Mouse (Mus musculus) yolk sac, embryonic 10.5 days (tissue): ENCODE measurements around the gene Srrm4.
"Not testable (repeated sequence)": the region's sequence is repeated elsewhere in the genome, so short reads cannot be mapped to it uniquely, and the experiment has no call there.

Source experiments
- DNase-seq: peaks from one replicate; pipeline ENCODE4 v3.0.0-alpha.2; 2017; ENCODE audit warnings: low spot score

Gene Srrm4

DNA sequence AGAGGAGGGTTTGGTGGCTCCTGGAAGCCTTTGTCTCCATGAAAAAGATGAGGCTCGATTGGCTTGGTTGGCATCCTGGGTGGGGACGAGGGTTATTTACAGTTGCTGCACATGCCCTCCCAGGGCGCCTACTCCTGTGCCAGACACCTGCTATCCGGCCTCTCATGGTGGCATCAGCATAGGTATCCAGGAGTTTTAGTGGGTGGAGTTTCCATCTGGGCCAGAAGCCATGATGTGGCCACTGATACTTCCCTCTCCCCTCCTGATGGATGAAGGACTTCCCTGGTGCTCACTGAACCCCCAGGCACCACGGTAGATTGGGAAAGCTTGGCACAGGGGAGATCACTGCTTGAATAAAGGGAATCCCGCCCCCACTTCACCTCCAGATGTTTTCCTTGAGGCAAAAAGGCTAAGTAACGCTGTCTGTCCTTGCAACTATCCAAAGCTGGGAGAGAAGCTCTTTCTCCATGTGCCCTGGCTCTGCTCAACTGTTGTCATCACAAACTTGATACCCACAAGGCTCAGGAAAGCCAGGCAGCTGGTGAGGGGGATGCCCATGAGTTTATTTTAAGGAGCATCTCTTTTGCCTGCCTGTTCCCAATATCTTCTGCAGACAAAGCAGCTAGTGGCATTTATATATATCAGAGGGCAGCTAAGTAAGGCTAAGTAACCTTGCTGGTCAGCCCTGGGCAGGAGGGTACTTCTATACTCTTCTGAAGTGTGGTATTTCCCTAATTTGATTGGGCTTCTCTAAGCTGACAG is 148.7 kb downstream of the Srrm4 start:
- no peak for DNase-seq

DNA sequence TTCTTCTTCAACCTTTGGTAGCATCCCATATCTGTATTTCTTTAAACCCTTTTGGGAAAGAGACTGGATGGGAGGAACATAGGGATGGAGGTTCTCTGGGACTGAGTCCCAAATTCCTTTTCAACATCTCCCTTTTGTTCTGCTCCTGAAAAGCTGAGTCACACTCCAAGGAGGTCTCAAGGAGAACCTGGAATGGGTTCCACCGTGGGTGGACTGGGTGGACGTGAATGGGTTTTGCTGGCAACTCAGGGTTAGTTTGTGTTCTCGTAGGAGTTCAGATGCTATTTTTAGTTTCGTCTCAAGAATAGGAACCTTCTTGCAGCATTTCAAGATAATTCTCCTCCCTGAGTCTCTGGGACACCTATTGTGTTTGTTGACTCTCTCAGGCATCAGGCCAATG is 151.4 kb downstream of the Srrm4 start:
- DNase-seq, result no peak

DNA sequence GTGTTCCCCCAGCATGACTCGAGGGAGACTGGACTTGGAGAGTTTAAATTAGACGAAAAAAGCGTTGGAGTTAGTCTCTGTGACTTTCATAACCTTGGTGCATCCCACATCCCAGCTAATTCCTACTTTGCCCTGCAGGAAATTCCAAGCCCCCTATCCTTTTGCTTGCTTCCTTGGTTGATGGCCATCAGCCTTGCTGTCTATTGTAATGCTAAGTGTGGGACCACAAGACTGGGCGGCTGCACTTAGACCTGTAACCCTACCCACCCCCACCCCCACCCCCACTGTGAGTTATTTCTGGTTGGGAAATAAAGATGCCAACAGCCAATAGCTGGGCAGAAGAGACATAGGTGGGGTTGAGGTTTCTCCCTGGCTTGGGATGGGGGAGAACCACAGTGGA is 153.3 kb downstream of the Srrm4 start:
- no peak for DNase-seq

DNA sequence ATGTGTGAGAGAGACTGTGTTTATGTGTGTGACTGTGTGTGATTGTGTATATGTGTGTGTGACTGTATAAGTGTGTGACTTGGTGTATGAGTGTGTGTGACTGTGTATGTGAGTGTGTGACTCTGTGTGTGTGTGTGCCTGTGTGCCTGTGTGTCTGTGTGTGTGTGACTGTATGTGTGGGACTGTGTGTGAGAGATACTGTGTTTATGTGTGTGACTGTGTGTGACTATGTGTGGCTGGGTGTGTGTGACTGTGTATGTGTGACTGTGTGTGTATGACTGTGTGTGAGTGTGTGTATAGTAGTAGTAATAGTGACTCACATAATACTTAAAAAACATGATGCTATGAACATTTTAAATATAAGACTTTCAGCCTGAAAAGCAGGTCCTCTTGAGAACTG is 155.5 kb downstream of the Srrm4 start:
- no peak for DNase-seq

DNA sequence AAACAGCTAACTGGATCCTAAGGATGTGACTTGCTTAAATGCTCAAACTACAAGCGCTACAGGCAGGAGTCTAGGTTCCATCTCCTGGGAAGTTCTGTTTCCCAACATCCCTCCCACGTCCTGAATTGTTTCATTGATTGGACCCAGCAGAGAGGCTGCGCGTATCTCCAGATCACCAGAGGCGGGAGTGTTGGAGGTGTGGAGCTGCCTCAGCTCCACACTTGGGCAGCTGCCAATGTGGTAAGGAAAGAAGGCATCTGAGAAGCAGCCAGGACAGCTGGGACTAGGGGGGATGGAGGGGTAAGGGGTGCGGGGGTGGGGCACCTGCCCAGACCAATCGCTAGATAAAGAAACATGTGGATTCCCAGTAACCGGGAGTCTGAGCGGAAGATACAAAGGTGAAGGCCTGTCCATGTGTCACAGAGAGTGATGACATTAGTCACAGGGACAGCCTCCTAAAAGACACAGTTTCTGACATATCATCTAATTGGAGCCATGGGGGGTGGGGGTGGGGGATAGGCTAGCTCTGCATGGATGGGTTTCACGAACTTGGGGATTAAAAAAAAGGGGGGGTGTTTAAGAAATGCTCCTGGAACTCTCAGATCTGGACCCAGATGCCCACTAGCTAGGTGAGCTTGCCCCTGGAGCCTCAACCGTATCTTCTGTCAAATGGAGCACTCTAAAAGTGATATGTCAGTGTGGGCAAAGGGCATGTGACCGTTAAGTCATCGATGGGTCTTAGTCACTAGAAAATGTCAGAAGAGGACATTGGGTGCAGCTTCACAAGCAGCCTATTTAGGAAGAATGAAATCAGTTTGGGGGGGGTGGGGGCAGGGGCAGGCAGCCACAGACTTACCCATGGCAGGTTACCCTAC is 156.4 kb downstream of the Srrm4 start:
- DNase-seq, result no peak

DNA sequence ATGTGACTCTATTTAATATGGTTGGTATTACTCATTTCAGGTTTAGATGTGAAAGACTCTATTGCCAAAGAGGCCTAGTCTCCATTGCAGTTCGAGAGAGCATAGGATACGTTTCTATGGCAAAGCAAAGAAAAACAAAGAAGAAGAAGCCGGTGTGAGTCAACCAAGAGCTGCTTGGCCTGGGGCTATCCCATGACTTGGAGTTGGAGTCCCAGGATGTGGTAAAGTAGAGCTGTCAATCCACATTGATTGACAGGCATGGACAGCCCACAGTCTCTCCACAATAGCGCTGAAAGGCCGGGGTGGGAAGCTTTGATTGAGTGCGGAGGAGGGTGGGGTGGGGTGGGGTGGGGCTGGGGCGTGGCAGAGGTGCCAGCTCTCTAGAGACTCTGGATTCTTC is 158.7 kb downstream of the Srrm4 start:
- DNase-seq, result no peak

DNA sequence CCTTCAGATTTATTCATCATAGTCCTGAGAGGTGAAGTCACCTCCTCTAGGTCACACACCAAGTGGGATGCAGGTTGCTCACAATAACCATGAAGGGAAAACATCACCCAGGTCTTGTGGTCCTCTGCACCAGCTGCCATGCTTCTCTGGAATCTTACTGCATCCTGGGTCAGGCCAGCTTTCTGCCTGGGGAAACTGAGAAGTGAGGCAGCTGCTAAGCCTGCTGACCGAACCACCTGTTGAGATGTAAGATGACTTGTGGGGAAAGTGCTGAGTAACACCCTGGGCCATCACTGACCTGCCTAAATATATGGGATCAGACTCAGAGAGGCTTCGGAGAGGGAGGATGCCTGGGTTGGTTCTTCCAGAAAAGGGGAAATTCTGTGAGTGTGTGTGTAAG is 164.9 kb downstream of the Srrm4 start:
- no peak for DNase-seq

DNA sequence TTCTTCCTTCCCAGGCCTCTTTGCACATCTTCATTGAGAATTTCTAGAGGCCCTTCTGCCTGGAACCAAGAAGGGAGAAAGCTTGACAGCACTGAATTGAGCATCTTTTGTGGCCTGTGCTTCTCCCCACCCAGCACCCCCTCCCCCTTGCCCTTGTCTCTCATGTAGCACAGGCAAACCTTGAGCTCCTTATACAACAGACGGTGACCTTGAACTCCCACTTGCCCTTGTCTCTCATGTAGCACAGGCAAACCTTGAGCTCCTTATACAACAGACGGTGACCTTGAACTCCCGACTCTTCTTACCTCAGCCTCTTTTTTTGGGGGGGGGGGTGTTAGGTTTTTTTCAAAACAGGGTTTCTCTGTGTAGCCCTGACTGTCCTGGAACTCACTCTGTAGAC is 165.9 kb downstream of the Srrm4 start:
- DNase-seq, result not testable (repeated sequence)

DNA sequence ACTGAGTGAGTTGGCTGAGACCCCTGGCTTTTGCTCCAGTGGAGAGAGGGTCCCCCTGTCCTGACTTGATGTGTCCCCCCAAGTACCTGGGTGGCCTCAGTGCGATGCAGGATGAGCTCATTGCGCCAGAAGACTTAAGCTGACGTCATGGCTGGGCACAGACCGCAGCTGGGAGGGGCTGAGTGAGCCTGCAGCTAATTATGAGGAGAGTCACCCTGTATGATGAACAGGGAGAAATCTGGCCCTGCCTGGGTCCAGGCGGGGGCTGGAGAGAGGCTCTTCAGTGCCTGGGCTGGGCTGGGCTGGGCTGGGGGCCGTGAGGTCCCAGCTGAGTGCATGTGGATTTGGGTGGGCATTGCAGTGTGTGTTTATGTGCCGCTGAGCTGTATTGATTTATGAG is 166.3 kb downstream of the Srrm4 start:
- no peak for DNase-seq

DNA sequence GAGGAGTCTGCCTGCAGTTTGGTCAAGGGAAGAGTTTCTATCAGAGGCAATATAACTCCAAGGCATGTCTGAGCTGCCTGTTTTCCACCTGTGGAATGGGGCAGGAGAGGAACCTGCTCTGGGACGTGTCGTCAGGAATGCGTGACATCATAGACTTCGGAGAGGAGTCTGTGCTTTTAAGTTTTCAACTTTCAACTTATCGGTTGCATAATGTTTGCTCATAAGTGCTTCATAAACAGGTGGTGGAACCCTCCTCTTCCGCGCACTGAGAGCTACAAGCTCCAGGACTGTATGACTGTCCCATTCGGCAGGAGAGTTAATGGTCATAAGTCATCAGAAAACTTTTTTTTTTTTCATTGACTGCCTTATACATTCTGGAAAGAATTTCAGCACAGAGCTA is 167.9 kb downstream of the Srrm4 start:
- DNase-seq, result no peak

DNA sequence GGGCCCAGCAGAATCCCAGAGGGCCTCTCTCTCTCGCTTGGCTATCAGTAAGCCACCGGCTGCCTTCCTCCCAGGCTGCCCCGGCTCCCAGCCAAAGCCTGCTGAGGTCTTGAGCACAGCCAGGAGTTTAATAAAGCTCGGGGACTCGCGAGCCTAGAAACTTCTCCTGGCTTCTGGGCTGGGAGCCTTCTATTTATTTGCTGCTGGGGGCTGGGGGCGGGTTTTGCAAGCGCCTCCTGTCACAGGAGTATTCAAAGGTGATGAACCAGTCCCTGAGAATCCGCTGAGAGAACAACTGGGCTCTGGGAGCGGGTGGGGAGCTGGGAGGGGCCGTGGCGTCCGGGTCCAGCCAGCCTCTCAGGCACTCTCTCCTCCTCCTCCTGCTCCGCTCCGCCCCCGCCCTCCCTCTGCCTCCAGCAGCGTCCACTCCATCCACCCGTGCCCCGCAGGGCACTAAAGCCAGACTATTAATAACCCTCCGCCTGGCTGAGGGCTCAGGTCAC is 168.9 kb downstream of the Srrm4 start, which contains the start of gene Hspb8:
Gene Hspb8, minus strand, starts transcription at position 166 of the 503 bp plus-strand sequence.
- peak; percentile 77 for DNase-seq

DNA sequence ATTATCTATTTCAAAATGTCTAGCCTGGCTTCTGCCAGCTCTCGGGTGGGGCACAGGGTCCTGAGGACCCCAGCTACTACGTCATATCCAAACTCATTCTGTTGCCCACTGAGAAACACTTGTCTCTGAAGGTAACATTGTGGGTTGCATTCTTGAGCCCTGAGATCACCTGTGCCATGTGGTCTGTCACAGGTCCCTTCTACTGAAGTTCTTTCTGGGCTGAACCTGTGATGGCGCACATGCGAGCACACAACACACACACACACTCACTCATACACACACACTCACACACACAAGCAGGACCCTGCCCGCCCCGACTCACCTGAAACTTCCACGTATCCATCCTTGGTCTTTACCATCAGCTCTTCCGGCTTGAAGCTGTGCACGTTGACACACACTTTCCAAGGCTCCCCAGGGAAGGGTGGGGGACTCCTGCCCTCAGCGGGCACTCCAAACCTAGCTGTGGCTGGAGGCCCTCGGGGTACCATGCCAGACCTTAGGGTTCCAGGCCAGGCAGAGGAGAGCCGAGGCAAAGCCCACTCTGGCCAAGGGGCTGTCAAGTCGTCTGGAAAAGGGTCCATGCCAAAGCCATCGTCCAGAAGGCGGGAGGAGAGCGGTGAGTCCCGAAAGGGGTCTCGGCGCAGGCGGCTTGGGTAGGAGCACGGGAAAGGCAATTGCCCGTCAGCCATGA is 169.7 kb downstream of the Srrm4 start:
- DNase-seq, result no peak

DNA sequence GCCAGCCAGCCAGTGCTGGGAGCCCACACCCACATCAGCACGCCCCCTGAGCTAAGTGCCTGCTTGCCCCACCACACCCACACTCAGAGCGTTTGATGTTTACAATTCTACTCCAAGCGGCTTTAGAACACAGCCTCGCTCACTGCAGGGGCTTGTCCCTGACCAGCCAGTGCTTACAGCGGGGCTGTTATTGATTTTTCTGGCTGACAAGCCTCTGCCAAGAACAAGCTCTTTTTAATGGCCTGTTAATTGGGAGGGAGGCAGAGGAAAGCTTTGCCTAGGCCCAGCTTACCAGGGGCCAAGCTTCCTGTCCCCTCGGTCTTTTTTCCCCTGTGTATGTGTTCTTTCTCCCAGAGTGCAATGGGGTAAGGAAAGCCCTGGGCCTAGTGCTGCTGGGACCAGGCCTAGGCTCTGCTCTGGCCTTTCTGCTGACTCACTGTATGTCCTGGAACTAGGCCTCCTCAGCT is 170.8 kb downstream of the Srrm4 start:
- DNase-seq, result peak; percentile 36

DNA sequence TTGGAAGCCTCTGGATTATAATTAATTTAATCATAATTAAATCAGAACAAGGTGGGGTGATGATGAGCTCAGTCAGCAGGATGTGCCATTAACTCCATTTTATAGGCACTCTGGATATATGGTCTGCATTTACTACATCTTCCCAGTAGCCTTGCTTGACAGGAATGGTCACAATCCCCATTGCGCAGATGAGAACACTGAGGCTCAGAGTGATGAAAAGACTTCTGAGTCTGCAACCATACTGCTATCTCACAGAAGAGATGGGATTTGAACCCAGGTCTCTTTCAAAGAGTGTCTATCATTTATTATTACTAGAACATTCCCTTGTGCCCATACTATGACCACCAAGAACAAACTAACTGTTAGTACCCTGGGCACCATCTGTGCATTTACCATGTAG is 171.4 kb downstream of the Srrm4 start:
- DNase-seq, result no peak

DNA sequence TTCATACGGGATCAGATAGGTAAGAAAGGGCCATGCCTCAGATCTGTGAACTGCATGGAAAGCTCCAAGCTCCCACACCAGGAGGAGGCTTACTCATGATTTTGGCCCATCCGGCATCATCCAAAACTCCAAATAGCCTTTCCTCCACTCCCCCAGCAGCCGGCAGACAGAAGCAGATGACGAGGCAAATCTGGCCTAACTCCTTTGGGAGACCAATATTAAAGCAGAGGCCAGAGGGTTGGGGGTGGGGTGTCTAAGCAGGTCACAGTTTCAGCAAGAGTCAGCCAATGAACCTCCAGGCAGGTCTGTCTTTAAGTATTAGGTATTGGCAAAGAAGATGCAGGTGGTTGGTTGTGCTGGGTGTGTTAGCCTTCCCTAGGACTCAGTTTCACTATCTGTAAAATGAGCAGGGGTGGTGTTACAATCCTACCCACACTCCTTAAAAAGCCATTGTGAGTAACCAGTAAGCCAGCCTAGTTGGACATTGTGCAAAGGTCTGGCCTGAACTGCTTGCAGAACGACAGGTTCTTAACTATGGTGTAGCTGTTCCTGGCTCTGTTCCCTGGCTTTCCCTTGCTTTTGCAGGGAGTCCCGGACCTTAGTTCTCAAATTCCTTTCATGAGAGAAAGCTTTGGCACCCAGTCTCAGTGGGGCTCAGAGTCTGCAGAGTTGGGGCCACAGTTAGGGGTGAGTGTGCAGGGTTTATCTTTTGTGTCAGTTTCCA is 172.1 kb downstream of the Srrm4 start:
- DNase-seq, result no peak

DNA sequence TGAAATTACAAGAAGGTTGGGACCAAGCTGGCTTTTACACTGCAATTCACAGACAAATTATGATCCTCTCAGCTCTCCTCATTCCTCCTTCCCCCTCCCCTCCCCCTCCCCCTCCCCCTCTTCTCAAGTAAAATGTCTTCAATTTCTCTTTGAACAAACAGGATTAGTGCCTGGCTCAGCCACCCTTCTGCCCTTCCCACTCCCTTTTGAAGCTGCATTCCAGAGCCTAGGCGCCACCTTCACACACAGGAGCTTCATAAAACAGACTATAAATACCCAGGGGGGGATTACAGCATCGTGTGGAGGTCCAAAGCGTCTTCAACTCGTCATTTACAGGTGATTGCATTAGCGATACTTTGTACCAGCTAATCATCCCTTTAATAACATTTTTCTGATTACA is 175.4 kb downstream of the Srrm4 start:
- DNase-seq, result no peak

DNA sequence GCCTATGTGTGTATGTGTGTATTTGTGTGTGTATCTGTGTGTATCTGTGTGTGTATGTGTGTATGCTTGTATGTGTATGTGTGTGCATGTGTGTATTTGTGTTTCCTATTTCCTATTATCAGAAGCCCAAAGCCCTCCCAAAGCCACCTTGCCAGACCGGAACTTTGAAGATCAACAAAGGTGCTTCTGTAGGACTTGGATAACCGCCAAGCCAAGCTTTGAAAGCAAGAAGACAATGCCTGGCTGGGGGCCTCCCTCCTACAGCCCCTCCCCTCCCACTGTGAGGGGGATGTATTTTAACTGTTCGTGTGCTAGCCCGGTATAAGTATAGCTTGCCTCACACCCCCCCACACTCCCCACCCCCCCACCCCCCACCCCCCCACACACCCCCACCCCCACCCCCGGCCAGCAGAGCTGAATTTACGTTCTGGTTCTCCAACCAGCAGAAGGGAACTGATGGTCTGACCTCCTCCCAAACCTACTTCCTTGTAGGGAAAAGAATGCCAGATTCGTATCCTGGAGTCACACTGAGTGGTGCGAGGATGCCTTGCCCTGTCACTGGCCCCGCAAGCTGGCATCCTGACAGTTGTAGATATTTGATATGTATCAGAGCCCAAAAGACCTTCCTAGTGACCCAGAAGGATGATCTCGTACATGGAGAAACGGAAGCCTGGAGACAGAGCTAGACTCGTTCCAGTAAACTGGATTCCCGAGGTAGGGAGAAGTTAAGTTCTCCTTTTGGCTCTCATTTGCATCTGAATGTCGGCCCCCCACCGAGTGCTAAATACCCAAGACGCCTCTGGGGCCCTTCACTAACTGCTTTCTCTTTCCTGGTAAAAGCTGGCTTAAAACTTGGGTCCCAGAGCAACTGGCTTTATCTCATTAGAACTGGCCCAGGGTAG is 181.7 kb downstream of the Srrm4 start:
- no peak for DNase-seq

DNA sequence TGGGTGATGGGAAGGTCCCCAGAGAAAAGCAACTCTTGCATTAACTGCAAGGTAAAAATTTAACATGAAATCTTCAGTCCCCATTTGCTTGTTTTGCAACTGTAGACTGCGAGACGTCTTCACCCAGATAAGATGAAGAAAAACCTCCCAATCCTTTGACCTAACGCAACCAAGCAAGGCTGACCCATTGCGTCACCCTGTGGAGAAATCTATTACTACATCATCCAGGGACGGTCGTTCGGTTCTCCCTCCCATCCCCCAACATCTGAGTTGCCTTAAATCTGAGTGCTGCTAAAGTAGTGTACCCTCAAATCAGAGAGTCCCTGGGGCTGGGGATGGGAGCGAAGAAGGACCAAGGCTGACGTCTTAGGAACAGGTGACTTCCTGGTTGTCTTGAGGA is 182.7 kb downstream of the Srrm4 start:
- no peak for DNase-seq

DNA sequence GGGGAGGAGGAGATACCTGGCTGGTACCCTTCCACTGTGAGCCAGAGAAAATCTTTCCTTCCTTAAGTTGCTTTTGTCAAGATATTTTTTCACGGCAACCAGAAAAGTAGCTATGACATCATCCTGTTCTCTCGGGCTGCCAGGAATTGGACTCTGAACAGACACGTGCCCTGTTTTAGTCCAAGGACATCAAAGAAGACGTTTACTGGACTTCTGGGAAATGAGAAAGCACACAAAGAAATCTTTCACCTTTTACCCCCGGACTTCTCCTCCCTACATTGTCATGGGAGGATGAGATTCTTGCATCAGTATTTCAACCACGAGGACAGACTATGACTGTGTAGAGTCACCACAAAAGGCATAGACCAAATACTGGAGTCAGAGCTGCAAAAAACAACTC is 183.7 kb downstream of the Srrm4 start:
- DNase-seq, result peak; percentile 29

DNA sequence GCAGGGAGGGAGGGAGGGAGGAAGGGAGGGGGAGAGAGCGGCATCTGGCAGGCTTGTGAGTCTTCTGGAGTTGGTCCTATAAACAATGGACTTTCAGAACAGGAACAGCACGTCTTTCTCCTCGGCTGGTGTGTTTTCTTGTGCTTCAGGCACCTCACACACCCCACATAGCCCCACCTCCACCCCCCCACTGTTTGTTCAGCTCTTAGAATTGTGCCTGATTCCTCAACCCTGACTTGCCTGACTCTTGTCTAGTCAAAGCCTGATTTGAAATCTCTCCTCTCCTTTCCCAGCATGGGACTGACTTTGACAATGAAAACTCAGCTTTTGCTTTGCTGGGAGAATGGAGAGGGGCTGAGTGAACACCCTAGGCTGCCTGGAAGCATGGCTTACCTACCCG is 184.3 kb downstream of the Srrm4 start:
- no peak for DNase-seq

DNA sequence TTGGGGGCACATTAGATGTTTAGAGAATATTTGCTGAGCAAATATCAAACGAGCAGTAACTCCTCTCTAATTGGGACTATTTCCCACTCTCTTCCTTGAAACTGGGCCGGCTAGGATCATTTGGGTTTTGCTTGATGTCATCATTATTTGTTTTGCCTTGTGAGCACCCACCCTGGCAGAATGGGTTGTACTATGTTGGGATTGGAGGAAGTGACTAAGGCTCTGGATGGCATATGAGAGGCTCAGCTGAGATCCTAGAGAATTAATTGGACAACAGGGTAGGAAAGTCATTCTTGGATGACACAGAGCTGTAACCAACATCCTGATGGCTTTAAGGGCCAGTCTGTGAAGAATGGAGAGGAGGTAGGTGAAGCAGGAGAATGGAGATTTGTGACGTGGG is 185.1 kb downstream of the Srrm4 start:
- DNase-seq, result no peak
